In genomic region chr2:173261497-173261896, GRCm38 (mm10) we compare ENCODE assay signal across 8 mouse cellular contexts. TPM values are rescaled to one million over a fixed set of nuclear protein-coding genes. Genes with fewer than 3 reads are reported as not detected.
DNase-seq lines count a peak whose midpoint lies in the region; ATAC-seq and TF ChIP-seq lines count a peak whose summit lies in the region.
"Had no signal": no experiment of that assay in that cellular context is flagged by ENCODE, and none has a peak within 500 bp of the region (broad histone marks: within the 10 kb centered on the region; RNA-seq: fewer than 3 reads in every experiment).

No protein-coding gene starts in this region.

- H3K4me3 ChIP-seq in hindbrain, embryonic 10.5 days = no peak overlapping the region
- no peak overlapping the region for H3K4me3 ChIP-seq in hindbrain, embryonic 16.5 days (ENCODE audit: low read length)
- H3K4me3 ChIP-seq in ES-E14 (ENCODE audit: insufficient read depth in 1 of 2, low read depth in 1 of 2, low read length in 2 of 2, poor library complexity in 1 of 2, severe bottlenecking in 1 of 2) = no peak overlapping the region
- no peak overlapping the region for H3K4me3 ChIP-seq in embryonic facial prominence, embryonic 10.5 days

- in situ Hi-C loops in ES-E14 (cut with MboI; ENCODE audit: low sequenced_read_pairs in 2 of 2, unreplicated experiment in 2 of 2) = no loop called here

- DNase-seq in hindbrain, embryonic 10.5 days (ENCODE audit: low spot score) = no peak
- DNase-seq in ES-E14 (ENCODE audit: low read depth, low spot score) = no peak
- no peak for DNase-seq in embryonic facial prominence, embryonic 10.5 days (ENCODE audit: low spot score)
- peak; percentile 71 for DNase-seq in kidney, postnatal 14 days
- no peak for DNase-seq in gastrocnemius, postnatal 4 days (ENCODE audit: low spot score in 2 of 2)

- no peak overlapping the region for H3K9ac ChIP-seq in hindbrain, embryonic 16.5 days (ENCODE audit: low read depth, low read length)
- peak overlapping the region; percentile 20; the same call in 1 of the 2 replicates for H3K9ac ChIP-seq in ES-E14 (ENCODE audit: insufficient read depth, low read depth, low read length, poor library complexity, severe bottlenecking)

- WGBS in hindbrain, embryonic 10.5 days = 83% methylated on average over 10 of the region's 10 CpGs
- WGBS in hindbrain, embryonic 16.5 days = 56% methylated on average over 10 of the region's 10 CpGs
- WGBS in embryonic facial prominence, embryonic 10.5 days = 85% methylated on average over 10 of the region's 10 CpGs

- H3K4me1 ChIP-seq in hindbrain, embryonic 10.5 days (replicated peaks) = peaks cover 97% of the 10 kb centered on the region
- H3K4me1 ChIP-seq in hindbrain, embryonic 16.5 days (ENCODE audit: control insufficient read depth, insufficient read depth, low read depth, low read length) = peaks cover 61% of the 10 kb centered on the region
- peaks cover 6 to 63% of the 10 kb centered on the region in 2 experiments for H3K4me1 ChIP-seq in ES-E14 (ENCODE audit: control insufficient read depth in 2 of 2, insufficient read depth in 2 of 2, low read length in 2 of 2, poor library complexity in 1 of 2)
- peaks cover 89% of the 10 kb centered on the region for H3K4me1 ChIP-seq in embryonic facial prominence, embryonic 10.5 days

- no peaks in the 10 kb centered on the region for H3K36me3 ChIP-seq in hindbrain, embryonic 10.5 days
- no peaks in the 10 kb centered on the region for H3K36me3 ChIP-seq in hindbrain, embryonic 16.5 days (ENCODE audit: control insufficient read depth, insufficient read depth, low read length)
- no peaks in the 10 kb centered on the region for H3K36me3 ChIP-seq in ES-E14 (ENCODE audit: control insufficient read depth, insufficient read depth, low read length, poor library complexity, severe bottlenecking)
- H3K36me3 ChIP-seq in embryonic facial prominence, embryonic 10.5 days (replicated peaks) = no peaks in the 10 kb centered on the region; the same call in 1 of the 2 replicates

- ATAC-seq in hindbrain, embryonic 16.5 days = no peak
- no peak for ATAC-seq in erythroblast, adult 5-6 weeks (replicated peaks; ENCODE audit: low FRiP score, poor library complexity, severe bottlenecking)

- H3K27ac ChIP-seq in hindbrain, embryonic 10.5 days = peak overlapping the region; percentile 56
- no peak overlapping the region for H3K27ac ChIP-seq in hindbrain, embryonic 16.5 days (ENCODE audit: low read depth, low read length)
- H3K27ac ChIP-seq in ES-E14 (ENCODE audit: insufficient read depth, low read depth, low read length, poor library complexity, severe bottlenecking) = no peak overlapping the region
- H3K27ac ChIP-seq in embryonic facial prominence, embryonic 10.5 days (replicated peaks) = peak overlapping the region; percentile 32; the same call in 1 of the 2 replicates

- H3K27me3 ChIP-seq in hindbrain, embryonic 10.5 days (ENCODE audit: insufficient read depth, poor library complexity, severe bottlenecking) = peaks cover 34% of the 10 kb centered on the region; the same call in 1 of the 2 replicates
- H3K27me3 ChIP-seq in hindbrain, embryonic 16.5 days (replicated peaks; ENCODE audit: control insufficient read depth, insufficient read depth, low read length) = no peaks in the 10 kb centered on the region
- peaks cover 9% of the 10 kb centered on the region; the same call in 1 of the 2 replicates for H3K27me3 ChIP-seq in embryonic facial prominence, embryonic 10.5 days (replicated peaks; ENCODE audit: low read depth, poor library complexity, severe bottlenecking)

- H3K9me3 ChIP-seq in hindbrain, embryonic 10.5 days = no peaks in the 10 kb centered on the region
- no peaks in the 10 kb centered on the region for H3K9me3 ChIP-seq in hindbrain, embryonic 16.5 days (ENCODE audit: control insufficient read depth, low read length)
- H3K9me3 ChIP-seq in ES-E14 (ENCODE audit: control insufficient read depth, insufficient read depth, low read depth, low read length) = no peaks in the 10 kb centered on the region
- H3K9me3 ChIP-seq in embryonic facial prominence, embryonic 10.5 days = no peaks in the 10 kb centered on the region

- no peak overlapping the region for H3K4me2 ChIP-seq in hindbrain, embryonic 16.5 days (ENCODE audit: low read length)

TF ChIP-seq in ES-E14, 5 proteins besides CTCF, POLR2A, EP300 and RAD21:
- TF ChIP-seq CHD2 (IDR thresholded peaks at IDR 0.05; ENCODE audit: low read depth, low read length) (no peak), ZC3H11A (IDR thresholded peaks at IDR 0.05; ENCODE audit: borderline replicate concordance, low read depth, low read length) (no peak), HCFC1 (IDR thresholded peaks at IDR 0.05; ENCODE audit: borderline replicate concordance, insufficient read depth, low read length) (no peak), MAFK (IDR thresholded peaks at IDR 0.05; ENCODE audit: insufficient read depth, low read depth, low read length) (no peak), ZNF384 (IDR thresholded peaks at IDR 0.05; ENCODE audit: low read depth, low read length) (no peak)

RNA-seq across cellular contexts. Expression of gene Pmepa1, which starts 14.8 kb away (rescaled TPM):
- 1.3 and 2.9 TPM in 2 replicates for polyA plus RNA-seq in hindbrain, embryonic 10.5 days (2016; fragmentation: Nextera tagmentation; extraction: Ambion mirVana)
- polyA plus RNA-seq in hindbrain, embryonic 16.5 days (2015; fragmentation: Nextera tagmentation; extraction: Ambion mirVana) = 3.2 and 3.9 TPM in 2 replicates
- 20.3 and 21.6 TPM in 2 replicates for total RNA-seq in ES-E14 (2012; rRNA removed)
- polyA plus RNA-seq in embryonic facial prominence, embryonic 10.5 days (2016; fragmentation: Nextera tagmentation; extraction: Ambion mirVana) = 1.4 and 2.1 TPM in 2 replicates
- total RNA-seq in erythroblast, adult 5-6 weeks (2015; ENCODE audit: low replicate concordance) = 0.96 TPM in 1 of 2 replicates, not detected in the other
- total RNA-seq in erythroblast, adult 5-6 weeks (2017; ENCODE audit: low replicate concordance) = not detected in 2 replicates
- total RNA-seq in gastrocnemius, postnatal 4 days (2021) = 10 to 100 TPM; 22.6 to 25.8 TPM

RNA-seq across cellular contexts. Expression of gene Zbp1, which starts 42.8 kb away (rescaled TPM):
- 0.17 and 0.73 TPM in 2 replicates for polyA plus RNA-seq in hindbrain, embryonic 10.5 days (2016; fragmentation: Nextera tagmentation; extraction: Ambion mirVana)
- polyA plus RNA-seq in hindbrain, embryonic 16.5 days (2015; fragmentation: Nextera tagmentation; extraction: Ambion mirVana) = 0.20 TPM in 1 of 2 replicates, not detected in the other
- total RNA-seq in ES-E14 (2012; rRNA removed) = 0.67 and 1.7 TPM in 2 replicates
- not detected in 2 replicates for polyA plus RNA-seq in embryonic facial prominence, embryonic 10.5 days (2016; fragmentation: Nextera tagmentation; extraction: Ambion mirVana)
- total RNA-seq in erythroblast, adult 5-6 weeks (2015; ENCODE audit: low replicate concordance) = 4.4 and 11.1 TPM in 2 replicates
- 3.0 and 6.4 TPM in 2 replicates for total RNA-seq in erythroblast, adult 5-6 weeks (2017; ENCODE audit: low replicate concordance)
- total RNA-seq in gastrocnemius, postnatal 4 days (2021) = under 1 TPM; 0.52 to 0.54 TPM
- polyA plus RNA-seq: embryonic facial prominence, embryonic 11.5 days had no signal

Comparison
In these comparisons a context has a peak if more than half of its experiments do, and no peak if none do; other contexts are left out.
1. H3K27ac ChIP-seq: peak in hindbrain, embryonic 10.5 days (single experiment) and embryonic facial prominence, embryonic 10.5 days (single experiment); none in hindbrain, embryonic 16.5 days (single experiment) and ES-E14 (single experiment).
2. RNA of gene Pmepa1, which starts 14.8 kb away (total RNA-seq): 22.6 to 25.8 TPM in gastrocnemius, postnatal 4 days and 20.3 to 21.6 TPM in ES-E14; 0.96 TPM in erythroblast, adult 5-6 weeks; every median in the first group is over 10 times any median in the second.